Mouse (Mus musculus) spleen, postnatal 10 days (tissue): ENCODE data around the gene Clpx.
A peak's percentile ranks its signal among the peaks of the same experiment; 100 is the strongest.
"Not testable (repeated sequence)": the region's sequence is repeated elsewhere in the genome, so short reads cannot be mapped to it uniquely, and the experiment has no call there.

Experiments
- DNase-seq, 2 experiments: peaks; one replicate each; pipeline ENCODE4 v3.0.0; 2021 to 2022; ENCODE audit warnings: low spot score in 2 of 2

Clpx gene

GRCm38 (mm10) chr9:65293973-65294715, at the start of gene Clpx:
Gene Clpx (plus strand): TSS chr9:65294260.
- peak; percentile 96 to 99 for DNase-seq

DNA sequence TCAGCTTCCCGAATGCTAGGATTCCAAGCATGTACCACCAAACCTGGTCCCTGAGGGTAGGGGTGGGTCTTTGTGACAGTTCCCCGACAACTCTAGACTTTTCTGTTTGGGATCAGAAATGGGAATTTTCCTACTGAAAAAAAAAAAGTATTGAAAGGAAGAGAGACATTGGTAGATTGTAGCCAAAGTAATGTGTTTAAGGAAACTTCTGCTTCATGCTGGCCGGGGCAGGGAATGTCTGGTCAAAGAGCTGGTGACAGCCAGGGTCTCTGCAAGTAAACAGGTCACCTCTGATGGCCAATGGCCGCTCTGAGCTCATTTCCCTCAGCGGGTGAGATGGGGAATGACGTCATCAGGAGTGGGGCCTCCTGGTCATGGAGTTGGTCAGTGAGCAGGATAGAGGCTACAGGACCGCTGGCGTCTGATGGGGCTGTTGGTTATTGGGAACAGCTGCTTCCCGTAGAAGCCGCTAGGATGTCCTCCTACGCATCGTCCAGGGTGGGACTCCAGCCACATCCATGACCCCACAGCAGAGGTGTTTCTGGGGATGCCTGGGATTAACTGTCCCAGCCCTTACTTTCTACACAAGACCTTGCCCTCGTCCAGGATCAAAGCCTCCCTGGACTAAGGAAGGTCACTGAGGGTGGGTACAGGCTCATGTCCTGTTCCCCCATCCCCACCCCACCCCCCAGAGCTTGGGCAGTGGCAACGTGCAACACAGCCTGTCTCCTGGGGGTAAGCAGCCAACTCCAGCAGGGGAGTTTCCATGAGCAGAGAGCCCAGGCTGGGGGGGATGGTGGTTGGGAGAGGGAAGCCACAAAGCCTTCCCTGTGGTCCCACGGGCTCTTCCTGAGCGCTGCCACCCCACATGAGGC, 46.3 kb upstream of the Clpx start:
- DNase-seq = no peak

DNA sequence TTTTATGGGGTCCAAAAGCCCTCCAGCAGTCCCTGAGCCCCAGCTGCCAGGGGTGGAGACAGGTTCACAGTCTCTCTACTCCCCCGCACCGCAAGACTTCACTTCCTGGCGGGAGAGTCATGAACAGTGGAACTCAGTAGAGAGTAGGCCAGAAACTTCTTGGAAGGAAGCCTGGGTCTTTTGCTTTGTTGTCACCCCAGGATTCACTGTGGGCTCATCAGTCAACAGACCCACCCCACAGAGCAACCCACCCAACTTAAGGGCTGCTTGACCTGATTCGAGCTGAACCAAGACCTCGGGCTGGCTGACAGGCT, 45.7 kb upstream of the Clpx start:
- no peak for DNase-seq

DNA sequence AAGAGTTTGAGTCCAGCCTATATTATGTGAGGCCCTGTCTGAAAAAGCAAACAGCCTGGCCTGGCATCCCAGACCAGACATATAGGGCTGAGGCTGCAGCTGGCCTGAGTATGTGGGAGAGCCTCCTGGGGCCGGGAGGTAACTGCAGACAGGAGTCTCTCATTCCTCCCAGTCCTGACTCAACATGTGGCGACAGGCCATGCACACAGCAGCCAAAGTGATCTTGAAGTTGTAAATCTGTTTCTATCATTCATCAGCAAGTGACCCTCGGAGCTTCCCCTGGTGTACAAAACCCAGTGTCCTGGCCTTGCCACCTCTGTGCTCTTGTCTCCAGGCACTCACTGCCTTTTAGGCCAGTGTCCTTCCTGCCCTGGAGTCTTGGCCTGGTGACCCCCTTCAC, 42.0 kb upstream of the Clpx start:
- no peak for DNase-seq

GRCm38 (mm10) chr9:65255906-65256600, 38.0 kb upstream of the Clpx start:
- DNase-seq = no peak

DNA sequence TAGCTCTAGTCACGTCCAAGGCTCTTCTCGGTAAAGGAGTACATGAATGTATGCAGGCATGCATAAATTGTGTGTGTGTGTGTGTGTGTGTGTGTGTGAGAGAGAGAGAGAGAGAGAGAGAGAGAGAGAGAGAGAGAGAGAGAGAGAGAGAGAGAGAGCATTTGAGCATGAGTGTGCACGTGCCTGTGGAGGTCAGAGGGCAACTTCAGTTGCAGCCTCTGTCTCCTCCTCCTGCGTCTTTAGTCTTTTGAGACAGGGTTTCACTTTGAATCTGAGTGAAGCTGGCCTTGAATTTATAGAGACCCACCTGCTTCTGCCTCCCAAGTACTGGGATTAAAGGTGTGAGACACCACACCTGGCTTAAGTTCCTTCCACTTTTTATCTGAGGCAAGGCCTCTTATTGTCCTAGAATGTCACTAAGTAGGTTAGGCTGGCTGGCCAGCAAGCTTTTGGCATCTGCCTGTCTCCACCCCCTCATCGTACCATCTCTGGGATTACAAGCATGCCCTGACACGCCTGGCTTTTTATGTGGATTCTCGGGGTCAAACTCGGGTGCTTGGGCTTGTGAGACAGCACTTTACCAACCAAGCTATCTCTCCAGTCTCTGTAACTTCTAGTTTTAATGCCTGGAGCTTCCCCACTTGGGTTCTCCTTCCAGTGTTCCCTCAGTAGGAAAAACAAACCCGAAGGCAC, 36.7 kb upstream of the Clpx start:
- no peak for DNase-seq

GRCm38 (mm10) chr9:65259366-65259765, 34.7 kb upstream of the Clpx start:
- no peak for DNase-seq

DNA sequence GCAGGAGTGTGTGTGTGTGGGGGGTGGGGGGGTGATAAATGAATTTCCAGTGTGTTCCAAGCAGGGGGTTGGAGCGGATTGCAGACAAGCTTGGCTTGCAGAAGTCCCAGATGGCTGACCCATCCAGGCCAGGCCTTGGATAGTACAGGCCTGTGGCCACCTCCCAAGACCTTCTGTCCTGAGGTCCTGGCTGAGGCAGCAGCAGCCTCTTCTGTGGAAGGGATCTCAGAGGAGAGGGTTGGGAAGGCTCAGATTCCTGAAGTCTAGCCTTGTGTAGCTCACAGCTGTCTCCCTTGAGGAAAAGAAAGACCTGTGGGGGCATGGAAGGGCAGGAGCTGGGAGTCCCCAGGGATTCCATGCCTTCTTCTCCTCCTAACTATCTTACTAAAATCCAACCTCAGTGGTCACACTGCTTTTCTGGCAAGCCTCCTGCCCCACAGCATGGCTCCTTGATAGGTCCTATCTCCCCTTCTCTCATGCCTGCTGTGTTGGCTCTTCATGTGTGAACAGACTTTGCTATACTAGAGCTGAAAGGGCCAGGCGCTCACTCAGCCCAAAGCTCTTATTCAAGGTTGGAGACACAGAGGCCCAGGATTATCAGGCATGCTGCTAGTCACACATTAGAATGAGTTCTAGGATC, 32.3 kb upstream of the Clpx start:
- DNase-seq = no peak

GRCm38 (mm10) chr9:65262641-65263120, 31.4 kb upstream of the Clpx start:
- no peak for DNase-seq

DNA sequence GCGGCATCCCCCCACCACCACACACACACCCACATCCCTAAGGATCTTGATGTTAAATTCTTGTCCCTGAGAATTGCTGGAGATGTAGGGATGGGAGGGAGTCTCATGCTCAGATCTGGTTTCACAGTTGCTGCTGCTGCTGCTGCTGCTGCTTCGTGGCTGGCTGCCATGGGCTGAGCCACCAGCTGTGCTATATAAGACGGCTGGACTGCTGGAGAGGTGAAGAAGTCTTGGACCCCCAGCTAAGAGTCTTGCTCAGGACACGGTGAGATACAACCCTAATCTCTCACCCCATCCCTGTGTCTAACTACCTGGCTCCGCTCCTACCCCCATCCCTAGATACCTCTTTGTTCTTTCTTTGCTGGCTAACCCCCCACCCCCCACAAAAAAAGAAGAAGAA, 29.1 kb upstream of the Clpx start, which contains the start of gene Cilp:
Gene Cilp (plus strand): TSS at position 222 of the 400 bp plus-strand sequence.
- DNase-seq = no peak

- DNase-seq = no peak
These were observed 26.1 kb upstream of the Clpx start for GRCm38 (mm10) chr9:65267742-65268515.

GRCm38 (mm10) chr9:65273048-65273809, 20.8 kb upstream of the Clpx start:
- no peak for DNase-seq

DNA sequence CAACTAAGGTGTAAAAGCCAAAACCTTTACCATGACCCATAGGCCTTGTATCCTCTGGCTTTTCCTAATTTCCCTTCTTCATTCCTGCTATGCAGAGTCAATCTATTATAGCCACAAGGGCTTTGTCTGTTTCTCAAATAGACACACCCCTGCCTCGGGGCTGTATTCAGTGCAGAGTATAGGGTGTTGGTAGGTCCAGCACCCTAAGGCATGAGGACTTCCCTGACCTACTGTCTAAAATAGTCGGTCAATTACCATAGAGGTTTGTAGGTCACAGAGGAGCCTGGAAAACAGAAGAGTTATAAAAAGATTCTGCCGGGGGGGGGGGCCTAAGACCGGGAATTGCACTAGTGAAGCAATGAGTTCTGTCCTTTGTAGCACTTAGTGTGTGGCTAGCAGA, 20.2 kb upstream of the Clpx start:
- DNase-seq = no peak

GRCm38 (mm10) chr9:65274851-65275250, 19.2 kb upstream of the Clpx start:
- not testable (repeated sequence) for DNase-seq

GRCm38 (mm10) chr9:65275810-65276530, 18.1 kb upstream of the Clpx start:
- DNase-seq = no peak

GRCm38 (mm10) chr9:65281536-65282151, 12.4 kb upstream of the Clpx start:
- DNase-seq = no peak

GRCm38 (mm10) chr9:65283301-65283700, 10.8 kb upstream of the Clpx start:
- DNase-seq = peak in 1 of 2 experiments; percentile 15

GRCm38 (mm10) chr9:65288252-65288651, 5.8 kb upstream of the Clpx start:
- DNase-seq = not testable (repeated sequence)
